28 mouse cellular contexts compared by ENCODE assay signal in genomic region chr3:35762735-35763134, GRCm38 (mm10). TPM values are rescaled to one million over a fixed set of nuclear protein-coding genes. Genes with fewer than 3 reads are reported as not detected.
DNase-seq lines count a peak whose midpoint lies in the region; ATAC-seq and TF ChIP-seq lines count a peak whose summit lies in the region.
"Had no signal": no experiment of that assay in that cellular context is flagged by ENCODE, and none has a peak within 500 bp of the region (broad histone marks: within the 10 kb centered on the region; RNA-seq: fewer than 3 reads in every experiment).

No protein-coding gene starts in this region.

- no peak overlapping the region for H3K4me2 ChIP-seq in stomach, postnatal 0 days (replicated peaks; ENCODE audit: low read depth)
- H3K4me2 ChIP-seq: embryonic facial prominence, embryonic 13.5 days; heart, embryonic 13.5 days; hindbrain, embryonic 14.5 days; limb, embryonic 15.5 days; liver, embryonic 13.5 days; neural tube, embryonic 12.5 days had no signal

- TF ChIP-seq EP300 in stomach, postnatal 0 days (optimal IDR thresholded peaks at IDR 0.05) = no peak

- TF ChIP-seq CTCF in small intestine, adult 2 months (IDR thresholded peaks at IDR 0.05; ENCODE audit: extremely low read depth, insufficient read length, insufficient replicate concordance, low read depth, low read length) = no peak
- no peak for TF ChIP-seq CTCF in stomach, postnatal 0 days (IDR thresholded peaks at IDR 0.05; ENCODE audit: low read depth)

- no peaks in the 10 kb centered on the region for H3K27me3 ChIP-seq in small intestine, adult 2 months (ENCODE audit: control insufficient read depth, insufficient read depth, low read length)
- H3K27me3 ChIP-seq in stomach, postnatal 0 days (ENCODE audit: control insufficient read depth, insufficient read depth, low read length) = no peaks in the 10 kb centered on the region
- H3K27me3 ChIP-seq: embryonic facial prominence, embryonic 13.5 days; heart, embryonic 13.5 days; limb, embryonic 15.5 days; liver, embryonic 13.5 days; neural tube, embryonic 12.5 days had no signal

- DNase-seq in thymus, postnatal 14 days = peak; percentile 18
- no peak for DNase-seq in thymus, adult 18-20 months
- peak; percentile 55 for DNase-seq in T-cell, adult 2 months (ENCODE audit: low spot score)
- DNase-seq in stomach, postnatal 0 days (ENCODE audit: low spot score) = no peak
- DNase-seq: adrenal gland, postnatal 10 days; cerebellum, adult 11 months; cerebellum, adult 9-11 months; forebrain, postnatal 0 days; heart, postnatal 10 days; kidney, adult 8-10 months; kidney, postnatal 4 days; layer of hippocampus, postnatal 36 days; liver, embryonic 13.5 days; lung, adult 2 months; lung, postnatal 10 days; midbrain, embryonic 14.5 days had no signal

- WGBS in small intestine, adult 2 months = 18% methylated on average over 4 of the region's 4 CpGs
- 48% methylated on average over 4 of the region's 4 CpGs for WGBS in stomach, postnatal 0 days

- peaks cover 9% of the 10 kb centered on the region; the same call in 1 of the 2 replicates for H3K4me1 ChIP-seq in small intestine, adult 2 months (ENCODE audit: control insufficient read depth, insufficient read depth, insufficient read length, low read length)
- no peaks in the 10 kb centered on the region for H3K4me1 ChIP-seq in stomach, postnatal 0 days (replicated peaks; ENCODE audit: control insufficient read depth, insufficient read depth)
- H3K4me1 ChIP-seq: embryonic facial prominence, embryonic 13.5 days; forebrain, embryonic 10.5 days; limb, embryonic 10.5 days; limb, embryonic 15.5 days; neural tube, embryonic 12.5 days had no signal

- TF ChIP-seq POLR2A in small intestine, adult 2 months (IDR thresholded peaks at IDR 0.05; ENCODE audit: low read depth, low read length) = no peak

- peak; percentile 33; the same call in 1 of the 2 replicates for ATAC-seq in megakaryocyte, adult 5-6 weeks (ENCODE audit: poor library complexity, severe bottlenecking)
- ATAC-seq in monocyte, adult 5-6 weeks (replicated peaks; ENCODE audit: insufficient number of reproducible peaks, low FRiP score, low TSS enrichment, poor library complexity, severe bottlenecking) = no peak
- no peak for ATAC-seq in stomach, postnatal 0 days (ENCODE audit: low FRiP score, low TSS enrichment)
- ATAC-seq: forebrain, postnatal 0 days had no signal

- peak overlapping the region; percentile 40; the same call in 1 of the 2 replicates for H3K27ac ChIP-seq in small intestine, adult 2 months (ENCODE audit: insufficient read depth, low read depth, low read length)
- no peak overlapping the region for H3K27ac ChIP-seq in stomach, postnatal 0 days (replicated peaks)
- H3K27ac ChIP-seq: embryonic facial prominence, embryonic 13.5 days; forebrain, embryonic 10.5 days; heart, embryonic 13.5 days; hindbrain, embryonic 14.5 days; kidney, postnatal 0 days; limb, embryonic 10.5 days; limb, embryonic 15.5 days; liver, embryonic 13.5 days; neural tube, embryonic 12.5 days had no signal

- no peaks in the 10 kb centered on the region for H3K36me3 ChIP-seq in small intestine, adult 2 months (ENCODE audit: control insufficient read depth, insufficient read depth, low read length)
- no peaks in the 10 kb centered on the region for H3K36me3 ChIP-seq in stomach, postnatal 0 days (ENCODE audit: control insufficient read depth, insufficient read depth, low read length)
- H3K36me3 ChIP-seq: embryonic facial prominence, embryonic 13.5 days; heart, embryonic 13.5 days; limb, embryonic 10.5 days; limb, embryonic 15.5 days; liver, embryonic 13.5 days; neural tube, embryonic 12.5 days had no signal

- no peak overlapping the region for H3K9ac ChIP-seq in stomach, postnatal 0 days (ENCODE audit: low read length)
- H3K9ac ChIP-seq: embryonic facial prominence, embryonic 13.5 days; forebrain, postnatal 0 days; heart, embryonic 13.5 days; hindbrain, embryonic 14.5 days; limb, embryonic 15.5 days; liver, embryonic 13.5 days; neural tube, embryonic 12.5 days had no signal

- H3K4me3 ChIP-seq in small intestine, adult 2 months (ENCODE audit: low read depth, low read length) = no peak overlapping the region
- no peak overlapping the region for H3K4me3 ChIP-seq in stomach, postnatal 0 days (ENCODE audit: low read depth, low read length)
- H3K4me3 ChIP-seq: embryonic facial prominence, embryonic 13.5 days; forebrain, embryonic 10.5 days; heart, embryonic 13.5 days; limb, embryonic 10.5 days; limb, embryonic 15.5 days; liver, embryonic 13.5 days; neural tube, embryonic 12.5 days had no signal

- no peaks in the 10 kb centered on the region for H3K9me3 ChIP-seq in stomach, postnatal 0 days (ENCODE audit: control insufficient read depth, low read length)
- H3K9me3 ChIP-seq: embryonic facial prominence, embryonic 13.5 days; forebrain, embryonic 10.5 days; G1E; heart, embryonic 13.5 days; limb, embryonic 10.5 days; limb, embryonic 15.5 days; liver, embryonic 13.5 days; neural tube, embryonic 12.5 days had no signal

RNA-seq across cellular contexts. Expression of gene Atp11b, which starts 8.8 kb away (rescaled TPM):
- total RNA-seq in megakaryocyte, adult 5-6 weeks (2015) = 186 and 208 TPM in 2 replicates
- 104 and 140 TPM in 2 replicates for total RNA-seq in megakaryocyte, adult 5-6 weeks (2017)
- polyA plus RNA-seq in small intestine, adult 2 months (2012; rRNA removed) = 8.7 and 25.9 TPM in 2 replicates
- total RNA-seq in monocyte, adult 5-6 weeks (2017) = 131 to 143 TPM (median 136 TPM) in 3 replicates
- 30.8 and 33.1 TPM in 2 replicates for polyA plus RNA-seq in stomach, postnatal 0 days (2015; fragmentation: Nextera tagmentation; extraction: Ambion mirVana)

Comparison
In these comparisons a context has a peak if more than half of its experiments do, and no peak if none do; other contexts are left out.
1. DNase-seq: peak in thymus, postnatal 14 days (single experiment) and T-cell, adult 2 months (single experiment); none in thymus, adult 18-20 months (0 of 2) and stomach, postnatal 0 days (single experiment).